Mouse (Mus musculus): ENCODE results near the gene Kcnip4.
A peak's percentile ranks its signal among the peaks of the same experiment; 100 is the strongest.

The Kcnip4 gene

GRCm38 (mm10) chr5:48633631-48634030, 891.1 kb downstream of the Kcnip4 start:
- no peak for ATAC-seq (ENCODE audit: insufficient number of reproducible peaks, low FRiP score, low TSS enrichment)

- ATAC-seq (ENCODE audit: insufficient number of reproducible peaks, low FRiP score, low TSS enrichment): no peak
Measured at GRCm38 (mm10) chr5:48623370-48623769, 901.3 kb downstream of the Kcnip4 start.

- ATAC-seq (ENCODE audit: insufficient number of reproducible peaks, low FRiP score, low TSS enrichment): no peak
Measured at GRCm38 (mm10) chr5:48606916-48607315, 917.8 kb downstream of the Kcnip4 start.

GRCm38 (mm10) chr5:48606281-48606680, 918.4 kb downstream of the Kcnip4 start:
- ATAC-seq (ENCODE audit: insufficient number of reproducible peaks, low FRiP score, low TSS enrichment): peak; percentile 91

- 0 out of 2 replicates have a peak, but pooled peaks have one; percentile 10 for ATAC-seq (ENCODE audit: insufficient number of reproducible peaks, low FRiP score, low TSS enrichment)
Measured at GRCm38 (mm10) chr5:48599481-48600040, 925.1 kb downstream of the Kcnip4 start.

- no peak for ATAC-seq (ENCODE audit: insufficient number of reproducible peaks, low FRiP score, low TSS enrichment)
Measured at GRCm38 (mm10) chr5:48588014-48588413, 936.7 kb downstream of the Kcnip4 start.

GRCm38 (mm10) chr5:48583431-48583830, 941.3 kb downstream of the Kcnip4 start:
- ATAC-seq (ENCODE audit: insufficient number of reproducible peaks, low FRiP score, low TSS enrichment): no peak

- no peak for ATAC-seq (ENCODE audit: insufficient number of reproducible peaks, low FRiP score, low TSS enrichment)
Measured at GRCm38 (mm10) chr5:48563996-48564587, 960.6 kb downstream of the Kcnip4 start.

- no peak for ATAC-seq (ENCODE audit: insufficient number of reproducible peaks, low FRiP score, low TSS enrichment)
Measured at GRCm38 (mm10) chr5:48551753-48552152, 973.0 kb downstream of the Kcnip4 start.

- no peak for ATAC-seq (ENCODE audit: insufficient number of reproducible peaks, low FRiP score, low TSS enrichment)
Measured at GRCm38 (mm10) chr5:48545825-48546224, 978.9 kb downstream of the Kcnip4 start.

GRCm38 (mm10) chr5:48544784-48545734, 979.6 kb downstream of the Kcnip4 start:
- ATAC-seq (ENCODE audit: insufficient number of reproducible peaks, low FRiP score, low TSS enrichment): no peak

GRCm38 (mm10) chr5:48518035-48518434, 1006.7 kb downstream of the Kcnip4 start:
- ATAC-seq (ENCODE audit: insufficient number of reproducible peaks, low FRiP score, low TSS enrichment): no peak

GRCm38 (mm10) chr5:48513354-48513753, 1011.4 kb downstream of the Kcnip4 start:
- ATAC-seq (ENCODE audit: insufficient number of reproducible peaks, low FRiP score, low TSS enrichment): no peak

GRCm38 (mm10) chr5:48511357-48511756, 1013.4 kb downstream of the Kcnip4 start:
- ATAC-seq (ENCODE audit: insufficient number of reproducible peaks, low FRiP score, low TSS enrichment): no peak

GRCm38 (mm10) chr5:48510241-48510640, 1014.5 kb downstream of the Kcnip4 start:
- ATAC-seq (ENCODE audit: insufficient number of reproducible peaks, low FRiP score, low TSS enrichment): 0 out of 2 replicates have a peak, but pooled peaks have one; percentile 49

- ATAC-seq (ENCODE audit: insufficient number of reproducible peaks, low FRiP score, low TSS enrichment): no peak; the same call in 1 of the 2 replicates
Measured at GRCm38 (mm10) chr5:48509194-48509930, 1015.3 kb downstream of the Kcnip4 start.

- ATAC-seq (ENCODE audit: insufficient number of reproducible peaks, low FRiP score, low TSS enrichment): no peak
Measured at GRCm38 (mm10) chr5:48503094-48503493, 1021.6 kb downstream of the Kcnip4 start.

GRCm38 (mm10) chr5:48502442-48502841, 1022.3 kb downstream of the Kcnip4 start:
- no peak for ATAC-seq (ENCODE audit: insufficient number of reproducible peaks, low FRiP score, low TSS enrichment)

GRCm38 (mm10) chr5:48500204-48500603, 1024.5 kb downstream of the Kcnip4 start:
- ATAC-seq (ENCODE audit: insufficient number of reproducible peaks, low FRiP score, low TSS enrichment): no peak

GRCm38 (mm10) chr5:48490864-48491477, 1033.7 kb downstream of the Kcnip4 start:
- no peak for ATAC-seq (ENCODE audit: insufficient number of reproducible peaks, low FRiP score, low TSS enrichment)

All from cerebellum, adult (tissue).